Mouse (Mus musculus) brain, embryonic 14.5 days (tissue): Measurements from ENCODE around the gene Pigo.

Experiments
- CTCF ChIP-seq: fragments of 200-500 bp; IDR thresholded peaks from 2 replicates; pipeline ENCODE4 v1.5.1; 2012; ENCODE audit warnings: inconsistent platforms, mild to moderate bottlenecking, moderate library complexity, borderline replicate concordance; ENCODE audit not compliant: insufficient read depth, insufficient read length; ENCODE audit errors: extremely low read depth
- POLR2A ChIP-seq: fragments of 200-500 bp; IDR thresholded peaks from 2 replicates; pipeline ENCODE4 v1.6.1; 2012; ENCODE audit warnings: mild to moderate bottlenecking, inconsistent platforms, borderline replicate concordance; ENCODE audit not compliant: poor library complexity, insufficient read depth, insufficient read length, severe bottlenecking; ENCODE audit errors: extremely low read depth

DNA sequence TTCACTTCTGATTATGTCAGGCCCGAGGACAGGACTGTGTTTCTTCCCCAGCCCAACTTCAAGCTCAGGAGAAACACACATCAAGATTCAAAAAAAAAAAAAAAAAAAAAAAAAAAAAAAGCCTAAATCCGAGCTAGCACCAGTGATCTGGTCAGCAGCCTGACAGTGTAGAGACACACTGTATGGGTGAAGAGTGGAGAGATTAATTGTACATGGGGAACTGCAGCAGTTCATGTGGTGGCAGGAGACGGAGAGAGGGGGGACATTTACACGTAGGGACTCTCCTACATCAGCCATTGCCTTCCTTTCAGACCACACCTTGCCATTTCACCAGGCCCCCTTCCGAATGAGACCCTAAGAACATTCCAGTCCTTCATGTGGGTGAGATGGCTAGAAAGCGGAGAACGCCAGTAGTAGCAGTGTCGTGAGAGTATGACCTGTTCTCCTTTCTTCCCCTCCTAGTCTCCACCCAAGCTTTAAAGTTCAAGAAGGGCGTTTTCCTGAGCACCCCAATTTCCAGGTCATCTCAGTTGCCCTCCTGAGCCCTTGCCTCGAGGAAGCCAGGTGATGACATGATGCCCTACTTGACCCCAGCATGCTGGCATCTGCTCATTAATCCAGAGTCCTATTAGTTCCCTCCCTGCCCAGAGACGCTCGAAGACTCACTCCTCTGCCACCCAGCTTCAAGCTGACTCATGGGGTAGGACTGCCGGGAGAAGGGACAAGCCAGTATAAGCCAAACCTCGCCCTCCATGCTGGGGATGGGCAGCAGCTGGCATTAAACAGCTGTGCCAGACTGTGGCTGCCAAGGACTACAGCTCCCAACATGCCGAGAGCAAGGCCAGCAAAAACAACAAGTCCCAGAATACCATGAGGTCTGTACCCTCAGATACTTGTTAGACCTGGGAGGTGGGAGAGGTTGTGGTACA lies 13.2 kb upstream of the Pigo start:
- no peak for TF ChIP-seq CTCF
- no peak for TF ChIP-seq POLR2A
